Mouse (Mus musculus): Measurements from ENCODE around the gene Klhl42.

DNA sequence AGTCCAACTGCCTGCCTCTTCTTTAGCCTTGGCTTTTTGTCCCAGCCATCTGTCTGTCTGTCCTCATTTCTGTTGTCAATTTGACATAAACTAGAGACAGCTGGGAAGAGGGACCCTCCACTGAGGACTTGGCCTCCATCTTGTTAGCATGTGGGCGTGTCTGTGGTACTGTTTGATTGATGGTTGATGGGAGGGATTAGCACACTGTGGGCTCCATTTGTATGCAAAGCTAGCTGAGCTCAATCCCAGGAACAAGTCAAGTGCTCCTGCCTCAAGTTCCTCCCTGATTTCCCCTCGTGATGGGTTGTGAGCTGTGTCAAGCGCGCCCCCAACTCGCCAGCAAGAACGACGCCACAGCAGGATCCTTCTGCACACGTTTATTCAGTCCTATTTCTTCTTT is 14.3 kb upstream of the Klhl42 start:
- no peak for TF ChIP-seq CTCF (IDR thresholded peaks at IDR 0.05; ENCODE audit: low read depth)
- TF ChIP-seq EP300 (IDR thresholded peaks at IDR 0.05; ENCODE audit: low read depth), result no peak
